Mouse (Mus musculus): ENCODE data around the gene Abcc10. TPM values are rescaled to one million over a fixed set of nuclear protein-coding genes. Genes with fewer than 3 reads are reported as not detected.

Abcc10 gene
- polyA plus RNA-seq, 1 experiment from 2014 or later: 8.4 TPM

DNA sequence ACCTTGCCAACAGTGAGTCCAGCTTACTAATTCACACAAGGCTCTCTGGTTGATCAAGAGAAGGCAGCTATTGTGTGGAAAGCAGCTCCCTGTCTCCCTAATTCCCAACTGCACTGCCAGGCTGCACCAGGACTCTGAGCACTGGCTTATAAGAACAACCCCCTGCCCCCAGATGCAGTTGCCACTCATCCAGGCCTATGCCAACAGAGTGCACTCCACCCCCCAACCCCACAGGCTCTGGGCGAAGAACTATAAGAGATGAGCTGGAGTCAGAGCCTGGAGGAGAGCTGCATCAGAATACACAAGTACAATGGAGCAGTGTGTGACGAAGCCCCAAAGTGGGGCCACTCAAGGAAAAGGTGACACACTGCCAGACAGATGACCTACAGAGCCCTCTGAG is 56.1 kb downstream of the Abcc10 start:
- Histone ChIP-seq H3K4me1 (ENCODE audit: control insufficient read depth, insufficient read depth, low read length) (no peaks in the 10 kb centered on the region), H3K9me3 (ENCODE audit: control insufficient read depth, low read length) (no peaks in the 10 kb centered on the region), H3K27me3 (ENCODE audit: control insufficient read depth, insufficient read depth, low read length) (no peaks in the 10 kb centered on the region), H3K4me2 (ENCODE audit: low read depth) (no peak overlapping the region), H3K9ac (ENCODE audit: low read length) (no peak overlapping the region), H3K36me3 (ENCODE audit: control insufficient read depth, insufficient read depth, low read length) (peaks cover 14% of the 10 kb centered on the region), H3K27ac (ENCODE audit: low read depth, low read length) (no peak overlapping the region), H3K4me3 (ENCODE audit: low read depth, low read length) (no peak overlapping the region)
- WGBS: 90% methylated on average over 2 of the region's 2 CpGs
- ATAC-seq (ENCODE audit: insufficient read depth, low FRiP score, low TSS enrichment) (no peak), DNase-seq (ENCODE audit: low spot score) (no peak)

DNA sequence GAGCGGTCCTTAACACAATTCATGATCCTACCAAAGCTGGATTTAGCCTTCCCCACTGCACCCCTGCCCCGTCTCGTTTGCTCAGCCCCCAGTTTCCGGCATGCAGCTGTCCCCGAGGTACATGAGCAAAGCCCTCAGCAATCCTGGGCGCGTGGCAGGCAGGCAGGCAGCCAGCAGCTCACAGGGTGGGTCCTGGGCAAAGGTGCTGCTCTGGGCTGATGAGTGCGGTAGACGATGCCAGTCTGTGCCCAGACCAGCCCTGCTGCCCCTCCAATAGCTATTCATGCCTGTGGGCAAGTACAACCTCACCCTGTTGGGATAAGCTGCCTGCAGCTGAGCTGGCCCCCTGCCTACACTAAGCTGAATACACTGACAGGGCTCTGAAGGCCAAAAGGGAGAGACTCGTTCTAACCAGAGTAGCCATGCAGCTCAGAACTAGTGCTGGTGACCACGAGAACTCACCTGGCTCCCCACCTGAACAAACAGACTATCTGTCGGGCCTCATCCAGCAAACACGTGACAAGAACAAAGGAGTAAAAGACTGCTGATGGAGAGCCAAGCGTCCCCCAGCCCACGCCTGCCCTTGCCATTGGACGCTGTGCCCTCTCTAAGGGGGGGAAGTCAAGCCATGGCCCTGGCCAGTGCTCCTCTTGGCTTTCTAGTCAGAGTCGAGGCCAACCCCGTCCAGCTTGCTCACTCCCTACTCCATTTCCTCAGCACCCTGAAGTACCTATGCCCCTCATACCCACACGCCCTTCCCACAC is 58.2 kb downstream of the Abcc10 start:
- WGBS: 88% methylated on average over 19 of the region's 19 CpGs
- Histone ChIP-seq H3K4me1 (ENCODE audit: control insufficient read depth, insufficient read depth, low read length) (no peaks in the 10 kb centered on the region), H3K27ac (ENCODE audit: low read depth, low read length) (no peak overlapping the region), H3K27me3 (ENCODE audit: control insufficient read depth, insufficient read depth, low read length) (no peaks in the 10 kb centered on the region), H3K9ac (ENCODE audit: low read length) (no peak overlapping the region), H3K4me2 (ENCODE audit: low read depth) (no peak overlapping the region), H3K9me3 (ENCODE audit: control insufficient read depth, low read length) (no peaks in the 10 kb centered on the region), H3K4me3 (ENCODE audit: low read depth, low read length) (no peak overlapping the region), H3K36me3 (ENCODE audit: control insufficient read depth, insufficient read depth, low read length) (peaks cover 12% of the 10 kb centered on the region)
- ATAC-seq (ENCODE audit: insufficient read depth, low FRiP score, low TSS enrichment) (no peak), DNase-seq (ENCODE audit: low spot score) (no peak)

DNA sequence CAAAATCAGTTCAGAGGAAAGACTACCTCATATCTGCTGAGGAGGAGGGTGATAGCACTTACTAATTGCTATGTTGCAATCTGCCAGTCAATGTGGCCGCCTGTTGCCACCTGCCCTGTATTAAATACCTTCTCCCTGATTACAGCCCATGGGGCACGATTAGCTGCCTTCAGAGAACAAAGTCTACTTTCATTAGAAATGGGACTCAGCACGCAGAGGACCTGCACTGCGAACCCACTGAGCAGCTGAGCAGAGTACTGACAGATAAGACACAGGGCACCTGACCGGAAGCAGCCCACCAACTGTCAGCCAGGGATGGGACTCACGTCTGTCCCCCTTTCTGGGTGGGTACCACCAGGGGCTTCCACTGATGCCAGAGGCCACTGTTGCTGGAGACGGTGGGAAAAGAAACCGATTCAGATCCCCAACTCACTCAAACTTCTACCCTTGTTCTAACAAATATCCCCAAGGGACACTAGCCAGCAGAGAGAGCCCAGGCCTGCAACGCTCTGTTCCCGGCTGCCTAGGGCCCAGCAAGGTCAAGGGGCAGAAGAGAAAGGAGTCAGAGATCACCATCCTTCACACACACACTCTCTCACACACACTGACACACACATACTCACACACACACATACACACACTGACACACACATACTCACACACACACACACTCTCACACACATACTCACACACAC is 60.0 kb downstream of the Abcc10 start:
- DNase-seq (ENCODE audit: low spot score) (no peak), ATAC-seq (ENCODE audit: insufficient read depth, low FRiP score, low TSS enrichment) (no peak)
- WGBS: 83% methylated on average over 10 of the region's 10 CpGs
- H3K4me2 ChIP-seq (ENCODE audit: low read depth): no peak overlapping the region
- no peaks in the 10 kb centered on the region for H3K27me3 ChIP-seq (ENCODE audit: control insufficient read depth, insufficient read depth, low read length)
- no peak overlapping the region for H3K4me3 ChIP-seq (ENCODE audit: low read depth, low read length)
- H3K27ac ChIP-seq (ENCODE audit: low read depth, low read length): no peak overlapping the region
- H3K36me3 ChIP-seq (ENCODE audit: control insufficient read depth, insufficient read depth, low read length): peaks cover 20% of the 10 kb centered on the region
- H3K4me1 ChIP-seq (ENCODE audit: control insufficient read depth, insufficient read depth, low read length): no peaks in the 10 kb centered on the region
- no peak overlapping the region for H3K9ac ChIP-seq (ENCODE audit: low read length)
- no peaks in the 10 kb centered on the region for H3K9me3 ChIP-seq (ENCODE audit: control insufficient read depth, low read length)

DNA sequence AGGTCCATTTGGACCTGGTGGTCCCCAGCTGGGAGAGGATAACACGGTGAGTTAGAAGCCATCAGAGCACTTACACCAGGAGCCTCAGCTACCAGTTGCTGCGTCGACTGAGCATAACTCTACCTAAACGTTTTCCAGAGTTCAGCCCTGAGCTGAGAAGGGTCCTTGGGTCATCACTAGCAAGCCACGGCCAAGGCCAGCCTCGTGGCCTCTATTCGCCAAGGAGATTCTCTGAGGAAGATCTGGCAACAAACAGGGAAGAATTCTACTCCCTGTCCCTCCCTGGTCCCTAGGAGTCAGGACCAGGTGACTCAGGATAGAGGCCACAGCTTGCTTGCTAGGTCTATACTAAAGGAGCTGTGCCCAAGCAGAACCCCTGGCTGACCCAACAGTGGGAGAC is 60.6 kb downstream of the Abcc10 start:
- ATAC-seq (ENCODE audit: insufficient read depth, low FRiP score, low TSS enrichment) (no peak), DNase-seq (ENCODE audit: low spot score) (no peak)
- no peaks in the 10 kb centered on the region for H3K27me3 ChIP-seq (ENCODE audit: control insufficient read depth, insufficient read depth, low read length)
- 85% methylated on average over 7 of the region's 7 CpGs for WGBS
- H3K4me2 ChIP-seq (ENCODE audit: low read depth): no peak overlapping the region
- no peak overlapping the region for H3K4me3 ChIP-seq (ENCODE audit: low read depth, low read length)
- no peak overlapping the region for H3K27ac ChIP-seq (ENCODE audit: low read depth, low read length)
- no peaks in the 10 kb centered on the region for H3K4me1 ChIP-seq (ENCODE audit: control insufficient read depth, insufficient read depth, low read length)
- H3K9ac ChIP-seq (ENCODE audit: low read length): no peak overlapping the region
- H3K9me3 ChIP-seq (ENCODE audit: control insufficient read depth, low read length): no peaks in the 10 kb centered on the region
- H3K36me3 ChIP-seq (ENCODE audit: control insufficient read depth, insufficient read depth, low read length): peaks cover 20% of the 10 kb centered on the region

DNA sequence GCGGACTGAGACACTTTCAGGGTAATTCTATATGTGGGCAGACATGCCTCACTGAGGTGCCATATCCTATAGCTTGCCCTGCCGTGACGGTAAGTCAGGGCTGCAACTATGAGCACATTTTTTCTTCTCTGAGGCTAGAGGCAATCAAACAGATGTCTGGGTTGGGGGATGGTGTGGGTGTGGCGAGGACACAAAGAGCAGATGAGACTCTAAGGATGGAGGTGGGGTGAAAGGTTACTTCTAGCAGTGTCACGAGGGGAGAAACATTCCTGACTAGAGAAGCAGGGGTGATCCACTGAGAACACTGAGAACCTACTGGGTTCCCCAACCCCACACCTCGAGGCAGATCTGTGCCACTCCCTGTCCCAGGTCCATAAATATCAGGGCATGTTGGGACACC is 61.2 kb downstream of the Abcc10 start:
- no peaks in the 10 kb centered on the region for H3K9me3 ChIP-seq (ENCODE audit: control insufficient read depth, low read length)
- no peak overlapping the region for H3K27ac ChIP-seq (ENCODE audit: low read depth, low read length)
- H3K4me2 ChIP-seq (ENCODE audit: low read depth): no peak overlapping the region
- no peaks in the 10 kb centered on the region for H3K4me1 ChIP-seq (ENCODE audit: control insufficient read depth, insufficient read depth, low read length)
- no peaks in the 10 kb centered on the region for H3K27me3 ChIP-seq (ENCODE audit: control insufficient read depth, insufficient read depth, low read length)
- WGBS: 58% methylated on average over 6 of the region's 6 CpGs
- H3K9ac ChIP-seq (ENCODE audit: low read length): no peak overlapping the region
- DNase-seq (ENCODE audit: low spot score) (peak; percentile 3), ATAC-seq (ENCODE audit: insufficient read depth, low FRiP score, low TSS enrichment) (no peak)
- no peak overlapping the region for H3K4me3 ChIP-seq (ENCODE audit: low read depth, low read length)
- peaks cover 20% of the 10 kb centered on the region for H3K36me3 ChIP-seq (ENCODE audit: control insufficient read depth, insufficient read depth, low read length)

DNA sequence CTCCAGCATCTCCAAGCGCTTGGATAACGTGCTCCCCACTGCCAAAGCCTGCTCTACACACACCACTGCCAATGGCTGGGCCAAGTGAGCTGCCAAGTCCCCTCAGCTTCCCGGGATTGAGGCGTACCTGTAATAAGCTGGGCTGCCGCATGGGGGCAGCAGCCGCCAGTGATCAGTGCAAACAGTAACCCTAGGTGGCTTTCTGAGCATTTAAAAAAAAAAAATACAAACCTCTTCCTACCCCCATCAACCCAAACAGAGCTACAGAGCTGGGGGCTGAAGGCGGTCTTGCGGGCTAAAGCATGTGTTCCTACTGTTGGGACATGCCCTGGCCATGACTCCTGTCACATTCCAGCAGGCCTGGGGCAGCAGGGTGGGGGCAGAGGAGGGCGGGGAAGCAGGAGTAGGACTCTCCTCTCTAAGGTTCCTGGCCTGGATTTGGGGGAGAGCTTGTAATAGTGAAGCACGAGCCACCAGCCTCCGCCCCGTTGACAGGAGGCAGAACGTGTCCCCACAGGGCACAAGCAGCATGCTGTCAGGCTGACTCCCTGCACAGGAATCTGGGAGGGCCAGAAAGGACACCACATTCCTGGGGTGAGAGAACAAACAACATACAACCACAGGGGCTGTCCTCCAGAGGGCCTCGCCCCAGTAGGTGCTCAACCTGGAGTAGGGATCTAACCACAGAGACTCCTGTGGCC is 62.1 kb downstream of the Abcc10 start:
- ATAC-seq (ENCODE audit: insufficient read depth, low FRiP score, low TSS enrichment) (no peak), DNase-seq (ENCODE audit: low spot score) (peak; percentile 86)
- H3K36me3 ChIP-seq (ENCODE audit: control insufficient read depth, insufficient read depth, low read length): peaks cover 18% of the 10 kb centered on the region
- no peaks in the 10 kb centered on the region for H3K27me3 ChIP-seq (ENCODE audit: control insufficient read depth, insufficient read depth, low read length)
- H3K9me3 ChIP-seq (ENCODE audit: control insufficient read depth, low read length): no peaks in the 10 kb centered on the region
- 33% methylated on average over 14 of the region's 14 CpGs for WGBS
- no peaks in the 10 kb centered on the region for H3K4me1 ChIP-seq (ENCODE audit: control insufficient read depth, insufficient read depth, low read length)
- H3K4me3 ChIP-seq (ENCODE audit: low read depth, low read length): no peak overlapping the region
- no peak overlapping the region for H3K27ac ChIP-seq (ENCODE audit: low read depth, low read length)
- no peak overlapping the region for H3K9ac ChIP-seq (ENCODE audit: low read length)
- no peak overlapping the region for H3K4me2 ChIP-seq (ENCODE audit: low read depth)

DNA sequence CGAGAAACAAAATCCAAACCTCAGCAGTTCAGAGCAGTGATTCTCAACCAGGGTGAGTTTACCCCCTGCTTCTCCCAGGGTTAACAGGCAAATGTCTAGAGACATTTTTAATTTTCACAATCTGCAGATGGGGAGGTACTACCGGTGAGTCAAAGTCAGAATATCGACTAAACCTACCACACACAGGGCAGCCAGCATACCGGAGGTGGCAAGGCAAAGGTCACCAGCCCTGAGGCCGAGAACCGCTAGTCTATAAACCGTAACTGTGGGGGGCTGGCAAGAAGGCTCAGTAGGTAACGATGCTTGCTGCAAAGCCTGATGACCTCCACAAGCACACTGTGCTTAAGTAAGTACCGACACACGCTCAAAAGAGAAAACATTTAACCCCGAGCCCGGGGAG is 62.6 kb downstream of the Abcc10 start:
- no peak overlapping the region for H3K9ac ChIP-seq (ENCODE audit: low read length)
- no peak for ATAC-seq (ENCODE audit: insufficient read depth, low FRiP score, low TSS enrichment)
- WGBS: 89% methylated on average over 12 of the region's 12 CpGs

DNA sequence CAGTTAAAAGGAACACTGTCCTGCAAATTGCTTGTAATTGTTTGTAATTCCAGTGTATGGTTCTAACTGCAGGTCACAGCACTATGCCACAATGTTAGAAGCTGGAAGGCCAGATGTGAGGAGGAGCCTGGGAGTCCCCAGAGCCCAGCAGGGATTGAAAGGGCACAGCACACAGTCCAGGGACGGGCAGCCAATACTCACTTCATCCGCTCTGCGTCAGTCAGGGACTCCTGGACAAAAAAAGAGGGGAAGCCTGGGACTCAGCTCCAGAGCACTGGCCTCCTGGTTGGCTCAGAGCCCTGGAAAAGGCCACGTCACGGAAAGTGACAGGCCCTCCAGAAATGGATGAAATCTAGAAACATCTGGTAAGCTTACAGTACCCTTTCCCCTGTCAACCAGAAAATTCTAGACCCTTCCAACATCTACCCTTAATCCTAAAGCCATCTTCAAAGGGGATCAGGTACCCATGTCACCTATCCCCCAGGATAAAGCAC is 65.9 kb downstream of the Abcc10 start:
- Histone ChIP-seq H3K36me3 (ENCODE audit: control insufficient read depth, insufficient read depth, low read length) (peaks cover 15% of the 10 kb centered on the region), H3K9ac (ENCODE audit: low read length) (no peak overlapping the region)

More for the DNA sequence above, 62.6 kb downstream of the Abcc10 start:
- Histone ChIP-seq H3K36me3 (ENCODE audit: control insufficient read depth, insufficient read depth, low read length) (peaks cover 14% of the 10 kb centered on the region), H3K27me3 (ENCODE audit: control insufficient read depth, insufficient read depth, low read length) (no peaks in the 10 kb centered on the region), H3K4me3 (ENCODE audit: low read depth, low read length) (no peak overlapping the region), H3K4me2 (ENCODE audit: low read depth) (no peak overlapping the region), H3K27ac (ENCODE audit: low read depth, low read length) (no peak overlapping the region), H3K4me1 (ENCODE audit: control insufficient read depth, insufficient read depth, low read length) (no peaks in the 10 kb centered on the region), H3K9me3 (ENCODE audit: control insufficient read depth, low read length) (no peaks in the 10 kb centered on the region)
- DNase-seq (ENCODE audit: low spot score): no peak

More for the DNA sequence above, 65.9 kb downstream of the Abcc10 start:
- no peak for DNase-seq (ENCODE audit: low spot score)
- WGBS: 90% methylated on average over 5 of the region's 5 CpGs
- H3K4me1 ChIP-seq (ENCODE audit: control insufficient read depth, insufficient read depth, low read length): no peaks in the 10 kb centered on the region
- no peak for ATAC-seq (ENCODE audit: insufficient read depth, low FRiP score, low TSS enrichment)
- H3K27me3 ChIP-seq (ENCODE audit: control insufficient read depth, insufficient read depth, low read length): no peaks in the 10 kb centered on the region
- no peaks in the 10 kb centered on the region for H3K9me3 ChIP-seq (ENCODE audit: control insufficient read depth, low read length)
- no peak overlapping the region for H3K4me2 ChIP-seq (ENCODE audit: low read depth)
- H3K4me3 ChIP-seq (ENCODE audit: low read depth, low read length): no peak overlapping the region
- H3K27ac ChIP-seq (ENCODE audit: low read depth, low read length): no peak overlapping the region

All from neural tube, embryonic 11.5 days (tissue).